Mouse (Mus musculus) hindlimb bud, embryonic 11.5 days (tissue): Measurements from ENCODE around the gene Nfatc2.

Experiments
- DNase-seq: peaks from one replicate; pipeline ENCODE4 v3.0.0-alpha.2; 2012; ENCODE audit warnings: low read depth, low spot score; ENCODE audit errors: extremely low spot score

The Nfatc2 gene

DNA sequence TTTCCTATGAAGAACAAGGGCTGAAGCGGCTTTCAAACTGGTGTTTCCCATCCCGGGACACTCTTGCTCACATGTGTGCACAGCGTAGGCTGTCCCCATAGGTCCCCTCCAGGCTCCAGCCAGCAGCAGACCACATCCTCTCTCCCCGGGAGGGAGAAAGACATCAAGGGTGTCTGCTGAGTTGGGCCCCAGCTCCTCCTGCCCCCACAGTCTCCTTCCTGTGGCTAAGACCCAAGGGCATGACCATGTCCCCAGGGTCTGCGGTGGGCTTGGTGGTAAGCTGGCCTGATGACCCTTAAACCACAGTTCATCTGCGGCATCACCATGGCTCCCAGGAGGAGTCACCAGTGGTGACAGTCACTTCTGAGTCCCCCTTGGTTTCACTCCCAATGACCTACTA, 100.7 kb downstream of the Nfatc2 start:
- DNase-seq: no peak

DNA sequence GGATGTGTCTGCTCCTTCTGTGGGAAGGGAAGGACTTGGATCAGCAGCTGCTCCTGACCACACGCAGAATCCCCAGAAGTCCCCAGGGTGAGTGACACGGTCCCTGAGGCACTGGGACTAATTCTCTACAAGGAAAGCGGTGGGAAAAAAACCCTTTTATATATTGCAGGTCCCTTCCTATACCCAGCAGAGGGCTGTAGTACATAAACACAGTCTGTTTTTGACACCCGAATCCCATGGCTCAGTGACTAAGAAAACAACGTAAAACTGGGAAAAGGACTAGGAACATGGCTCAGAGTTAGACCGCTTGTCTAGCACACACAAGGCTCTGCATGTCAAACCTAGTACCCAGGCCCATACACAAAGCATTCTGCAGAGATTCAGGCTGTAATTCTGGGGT, 101.2 kb downstream of the Nfatc2 start:
- DNase-seq: no peak

DNA sequence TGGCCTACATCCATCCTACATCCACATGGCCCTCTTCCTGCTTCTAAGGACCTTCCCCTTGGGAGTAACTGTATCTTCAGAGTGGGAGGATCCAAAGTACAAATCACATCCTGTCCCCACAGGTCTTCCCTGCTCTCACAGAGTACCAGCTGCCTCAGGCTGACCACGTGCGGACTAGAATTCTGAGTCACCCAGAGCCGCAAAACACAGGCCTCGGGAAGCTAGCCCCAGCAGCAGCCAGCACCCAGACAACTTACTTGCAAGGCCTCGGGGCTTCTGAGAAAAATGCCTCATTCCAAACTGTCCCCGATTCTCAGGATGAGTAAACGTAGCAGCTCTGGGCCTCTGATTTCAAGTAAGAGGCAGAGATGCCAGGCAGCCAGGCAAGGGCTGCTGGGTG, 109.7 kb downstream of the Nfatc2 start:
- no peak for DNase-seq

GRCm38 (mm10) chr2:168489953-168490352, 111.5 kb downstream of the Nfatc2 start:
- DNase-seq: no peak

GRCm38 (mm10) chr2:168488158-168488925, 113.1 kb downstream of the Nfatc2 start:
- DNase-seq: no peak

DNA sequence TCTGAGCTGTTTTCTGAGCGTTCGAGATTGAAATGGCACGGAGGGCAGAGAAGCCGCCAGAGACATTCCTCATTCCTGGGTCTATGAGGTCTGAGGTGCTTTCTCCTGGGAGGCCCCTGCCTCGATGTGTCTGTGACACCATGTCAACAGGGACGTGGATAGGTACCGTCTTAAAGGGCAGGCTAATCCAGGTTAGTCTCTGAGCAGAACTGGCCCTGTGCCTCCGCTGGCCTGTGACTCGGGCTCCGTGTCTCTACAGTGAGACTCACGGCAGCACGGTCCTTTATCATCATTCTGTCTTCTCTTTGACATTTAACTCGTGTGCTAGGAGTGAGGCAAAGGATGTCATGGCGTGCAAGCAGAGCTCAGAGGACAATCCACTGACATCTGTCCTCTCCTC, 120.3 kb downstream of the Nfatc2 start:
- no peak for DNase-seq

- DNase-seq: no peak
Observed at GRCm38 (mm10) chr2:168480692-168481091, 120.8 kb downstream of the Nfatc2 start.

DNA sequence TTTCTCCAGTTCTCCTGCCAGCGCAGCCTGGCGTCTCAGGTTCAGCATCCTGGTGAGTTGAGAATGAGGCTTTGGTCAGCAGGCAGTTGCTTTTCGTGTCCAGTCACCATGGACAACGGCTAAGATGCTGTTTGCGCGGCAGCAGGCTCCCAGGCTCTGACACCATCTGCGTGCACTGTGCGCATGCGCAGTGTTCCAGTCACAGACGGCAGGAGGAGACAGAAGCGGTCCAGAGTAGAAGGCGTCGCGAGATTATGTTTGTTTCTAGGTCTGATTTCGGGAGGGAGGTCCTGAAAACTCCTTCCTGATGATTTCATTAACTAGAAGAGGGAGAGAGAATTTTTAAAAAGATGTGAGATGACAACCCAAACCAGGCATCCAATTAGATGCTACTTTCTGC, 121.5 kb downstream of the Nfatc2 start:
- no peak for DNase-seq

DNA sequence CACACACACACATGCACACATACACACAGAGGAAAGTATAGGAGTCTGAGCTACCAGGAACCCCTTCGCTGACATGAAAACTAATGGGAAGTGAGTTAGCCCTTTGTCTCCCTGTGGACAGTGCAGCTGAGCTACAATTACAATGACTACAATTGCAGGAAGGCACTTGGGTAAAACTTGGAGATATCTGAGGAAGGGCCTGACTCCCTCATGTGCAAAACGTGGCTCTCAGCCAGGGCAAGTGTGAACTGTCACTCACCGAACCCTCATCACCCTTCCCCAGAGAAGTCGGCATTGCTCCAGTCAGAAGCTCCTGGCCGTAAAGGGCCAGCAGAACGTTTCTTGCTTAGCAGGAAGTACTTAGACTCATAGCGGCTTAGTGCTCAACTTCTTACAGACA, 123.0 kb downstream of the Nfatc2 start:
- DNase-seq: no peak

DNA sequence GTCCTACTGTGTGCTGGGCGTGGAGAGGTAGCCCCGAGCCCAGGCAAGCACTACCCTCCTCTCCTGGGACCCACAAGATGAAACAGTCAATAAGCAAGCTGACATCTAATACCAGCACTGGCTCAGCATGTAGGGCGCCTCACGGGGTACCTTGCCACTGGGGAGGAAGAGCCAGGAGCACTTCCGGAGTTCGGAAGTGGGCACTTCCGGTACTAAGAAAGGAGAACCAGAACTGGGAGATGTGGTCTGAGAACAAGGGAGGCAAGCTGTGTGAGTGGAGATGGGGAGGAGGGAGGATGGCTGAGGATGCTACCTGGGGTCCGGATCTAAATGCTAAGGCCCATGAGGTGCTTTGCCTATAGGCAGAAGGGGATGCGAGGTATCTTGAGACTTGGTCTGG, 128.0 kb downstream of the Nfatc2 start:
- no peak for DNase-seq

DNA sequence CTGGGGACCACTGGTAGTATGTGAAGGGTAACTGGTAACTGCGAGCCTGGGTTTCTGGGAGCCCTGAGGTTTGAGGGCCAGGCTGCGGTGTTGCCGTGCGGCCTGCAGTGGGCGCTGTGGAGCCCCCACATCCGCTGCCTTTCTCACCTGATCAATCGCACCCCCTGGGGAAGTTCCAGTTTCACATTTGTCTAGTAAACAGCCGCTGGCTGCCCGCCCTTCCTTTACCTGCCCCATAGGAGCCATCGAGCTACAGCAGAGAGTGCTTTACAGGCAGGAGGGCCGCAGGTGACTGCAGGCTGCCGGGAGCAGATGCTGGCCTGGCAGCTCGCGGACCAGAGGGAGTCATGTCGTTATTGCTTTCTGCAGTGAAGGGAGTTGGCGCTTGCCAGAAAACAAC, 128.6 kb downstream of the Nfatc2 start:
- DNase-seq: no peak

DNA sequence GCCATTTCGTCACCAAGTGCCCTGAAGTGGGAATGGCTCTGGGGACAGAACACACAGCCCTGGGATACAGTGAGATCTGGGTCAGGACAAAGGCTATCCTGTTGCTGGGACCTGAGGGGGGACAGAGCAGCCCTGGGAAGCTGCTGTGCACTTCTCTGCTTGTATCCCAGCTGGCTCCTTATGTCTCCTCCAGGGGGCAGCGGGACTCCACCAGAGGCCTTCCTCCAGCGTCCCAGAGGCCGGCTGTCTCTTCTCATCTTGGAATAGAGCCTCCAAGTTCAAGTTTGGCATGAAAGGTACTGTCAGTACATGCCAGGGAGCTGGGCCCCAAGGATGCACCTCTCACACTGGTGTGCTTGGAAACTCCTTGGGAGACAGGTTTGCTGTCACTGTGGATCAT, 132.4 kb downstream of the Nfatc2 start:
- no peak for DNase-seq

DNA sequence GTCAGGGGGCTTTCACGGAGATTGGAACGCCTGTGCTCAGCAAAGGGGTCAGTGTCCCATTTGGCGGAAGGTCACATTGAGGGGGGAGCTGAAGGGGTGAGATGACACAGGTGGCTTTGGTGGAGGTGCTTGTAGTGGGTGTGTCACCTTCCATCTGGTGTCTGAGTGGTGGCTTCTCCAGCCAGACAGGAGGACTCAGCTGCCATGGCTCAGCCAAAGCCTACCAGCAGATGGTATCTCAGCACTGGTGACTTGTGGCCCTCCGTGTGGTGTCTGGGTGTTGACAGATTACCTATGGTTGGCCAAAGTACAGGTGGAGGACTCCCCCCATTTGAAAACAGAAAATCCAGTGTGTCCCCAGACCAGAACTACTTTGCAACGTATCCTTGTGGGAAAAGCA, 134.3 kb downstream of the Nfatc2 start:
- no peak for DNase-seq

DNA sequence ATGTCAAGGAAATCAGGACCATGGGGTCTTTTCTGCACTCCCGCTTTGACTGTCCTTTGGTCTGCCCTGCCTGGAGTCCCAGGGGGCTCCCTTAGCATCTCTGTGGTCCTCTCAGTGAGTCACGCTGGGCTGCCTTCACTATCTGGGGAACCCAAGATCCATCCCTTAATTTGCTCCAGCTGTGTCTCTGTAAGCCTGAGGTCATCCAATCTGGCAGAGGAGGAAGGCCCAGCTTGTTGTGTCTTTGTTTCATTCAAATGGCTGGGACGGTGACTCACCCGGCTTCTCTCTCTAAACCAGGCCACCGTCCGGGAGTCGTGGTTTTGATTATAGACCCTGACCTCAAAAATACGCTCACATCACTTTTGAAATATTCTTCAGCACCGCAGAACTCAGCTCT, 135.4 kb downstream of the Nfatc2 start:
- DNase-seq: no peak

DNA sequence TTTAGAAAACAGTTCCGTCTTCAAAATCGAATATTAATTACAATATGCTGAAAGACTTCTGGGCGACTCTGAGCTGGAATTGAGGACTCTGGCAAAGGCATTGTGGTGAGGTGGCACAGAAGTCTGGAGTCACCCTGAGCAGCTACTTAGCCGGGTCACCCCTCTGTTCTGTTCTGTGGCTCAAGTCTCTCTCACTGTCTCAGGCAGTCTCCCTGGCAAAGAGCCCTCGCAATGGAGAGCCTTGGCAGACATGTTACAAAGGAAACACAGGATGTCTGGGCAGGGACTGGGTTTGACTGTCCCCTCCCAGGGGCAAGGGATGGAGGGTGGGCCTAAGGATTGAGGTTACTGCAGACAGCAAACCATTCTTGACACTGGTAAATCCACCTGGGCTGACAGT, 135.8 kb downstream of the Nfatc2 start:
- no peak for DNase-seq

GRCm38 (mm10) chr2:168461865-168462264, 139.6 kb downstream of the Nfatc2 start:
- no peak for DNase-seq

GRCm38 (mm10) chr2:168459627-168460026, 141.8 kb downstream of the Nfatc2 start:
- DNase-seq: no peak

GRCm38 (mm10) chr2:168458583-168458982, 142.9 kb downstream of the Nfatc2 start:
- no peak for DNase-seq

- DNase-seq: no peak
Observed at GRCm38 (mm10) chr2:168451714-168452708, 149.4 kb downstream of the Nfatc2 start.

GRCm38 (mm10) chr2:168450977-168451376, 150.5 kb downstream of the Nfatc2 start:
- no peak for DNase-seq

DNA sequence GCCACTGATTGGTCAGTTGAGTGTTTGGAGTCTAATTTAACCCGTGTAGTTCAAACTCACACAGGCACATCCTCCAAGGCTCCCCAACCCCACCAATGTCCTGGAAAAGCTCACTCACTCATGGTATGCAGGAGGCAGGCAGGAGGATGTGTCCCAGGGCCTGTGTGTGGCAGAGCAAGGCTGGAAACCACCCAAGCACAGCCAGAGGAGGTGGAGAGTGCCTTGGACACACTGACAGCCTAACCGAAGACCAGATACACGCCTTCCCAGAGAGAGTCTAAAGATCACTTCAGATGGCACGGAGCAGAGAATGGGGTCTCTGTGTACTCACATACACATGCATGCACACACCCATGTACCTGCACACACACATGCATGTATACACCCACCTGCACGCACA, 153.4 kb downstream of the Nfatc2 start:
- DNase-seq: no peak

DNA sequence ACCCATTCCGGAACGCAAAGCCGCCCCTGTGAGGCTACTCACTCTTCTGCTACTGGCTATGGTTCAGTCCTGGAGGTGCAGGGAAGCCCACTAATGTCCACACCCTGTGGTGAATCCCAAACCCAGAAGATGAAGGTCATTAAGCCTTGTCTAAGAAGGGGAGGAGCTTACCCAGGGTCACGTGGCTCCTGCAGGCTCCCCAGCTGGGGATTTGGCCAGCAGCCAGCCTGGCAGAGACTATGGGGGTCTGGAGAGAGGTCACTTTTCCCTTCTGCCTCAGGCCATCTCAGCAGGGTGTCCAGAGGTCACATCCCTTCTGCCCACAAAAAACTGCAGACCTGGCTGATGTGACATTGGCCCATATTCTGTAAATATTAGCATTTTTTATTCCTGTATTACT, 153.9 kb downstream of the Nfatc2 start:
- no peak for DNase-seq
